Mouse (Mus musculus) heart, adult 2 months (tissue): Measurements from ENCODE around the gene Gmnn.
"Not testable (repeated sequence)": the region's sequence is repeated elsewhere in the genome, so short reads cannot be mapped to it uniquely, and the experiment has no call there.

Experiments used
- CTCF ChIP-seq: fragments of 200-600 bp; IDR thresholded peaks from 2 replicates; pipeline ENCODE4 v1.8.1; 2022; ENCODE audit warnings: antibody characterized with exemption, mild to moderate bottlenecking, moderate library complexity
- POLR2A ChIP-seq: fragments of 200-500 bp; IDR thresholded peaks from 2 replicates; pipeline ENCODE4 v1.6.1; 2011; ENCODE audit warnings: mild to moderate bottlenecking, low read depth, low read length, control low read depth; ENCODE audit not compliant: insufficient read depth

DNA sequence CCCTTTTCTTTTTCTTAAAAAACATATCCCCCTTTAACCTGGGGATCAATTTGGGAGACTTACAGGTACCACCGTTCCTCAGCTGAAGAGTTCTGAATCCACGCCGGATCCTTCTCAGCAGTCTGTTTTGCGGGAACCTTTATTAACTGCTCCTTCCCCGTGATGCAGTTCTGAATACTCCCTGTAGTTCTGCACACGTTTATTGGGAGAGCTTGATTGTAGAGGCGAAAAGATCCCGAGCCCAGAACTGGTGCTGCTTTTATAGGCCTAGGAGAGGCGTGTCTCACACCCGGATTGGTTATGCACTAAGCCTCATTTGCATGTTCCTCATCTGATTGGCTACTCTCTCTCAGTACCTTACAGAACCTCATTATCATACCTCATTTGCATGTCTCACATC, 9.8 kb upstream of the Gmnn start:
- not testable (repeated sequence) for TF ChIP-seq CTCF, POLR2A
